Mouse (Mus musculus): Measurements from ENCODE around the gene Ret.

The Ret gene

GRCm38 (mm10) chr6:118111810-118112209 lies 85.7 kb downstream of the Ret start:
- peak; percentile 27 for DNase-seq (ENCODE audit: low read depth, low spot score)

All from A20 (cell line).